Mouse (Mus musculus) small intestine, adult 10 weeks (tissue): ENCODE results near the gene Cyth4. TPM values are rescaled to one million over a fixed set of nuclear protein-coding genes. Genes with fewer than 3 reads are reported as not detected.

Experiments used
- polyA plus RNA-seq: library from polyadenylated mRNA; stranded (reverse); fragments of 350-450 nt; fragmentation: Illumina TruSeq; extraction: RNeasy Lipid Tissue Mini Kit (QIAGEN cat#74804); gene quantifications from one replicate; pipeline ENCODE4 v1.2.3, GENCODE M21; 2014; ENCODE audit warnings: low replicate concordance

Cyth4 gene
- polyA plus RNA-seq, result 1.2 TPM

GRCm38 (mm10) chr15:78596914-78597313, at the start of gene Cyth4:
Cyth4 (plus strand) TSS chr15:78597047.

GRCm38 (mm10) chr15:78572658-78573397, 24.0 kb upstream of the Cyth4 start, which contains the start of gene Rac2:
Rac2 (minus strand) TSS chr15:78572783.

Other genes starting within 250 kb of the Cyth4 start
- gene Tex33, start 201.1 kb upstream of the Cyth4 start, polyA plus RNA-seq, result not detected
- 0.33 TPM for gene Tst, start 191.1 kb upstream of the Cyth4 start, polyA plus RNA-seq
- not detected for gene Mpst, start 190.6 kb upstream of the Cyth4 start, polyA plus RNA-seq
- gene Kctd17, start 168.5 kb upstream of the Cyth4 start, polyA plus RNA-seq, result not detected
- not detected for gene Tmprss6, start 128.4 kb upstream of the Cyth4 start, polyA plus RNA-seq
- 0.93 TPM for gene Il2rb, start 101.8 kb upstream of the Cyth4 start, polyA plus RNA-seq
- gene C1qtnf6, start 65.6 kb upstream of the Cyth4 start, polyA plus RNA-seq, result 0.93 TPM
- gene Sstr3, start 52.4 kb upstream of the Cyth4 start, polyA plus RNA-seq, result not detected
- 1.7 TPM for gene Rac2, start 24.3 kb upstream of the Cyth4 start, polyA plus RNA-seq
- not detected for gene Elfn2, start 121.7 kb downstream of the Cyth4 start, polyA plus RNA-seq
- 0.63 TPM for gene Mfng, start 176.4 kb downstream of the Cyth4 start, polyA plus RNA-seq
- gene Card10, start 206.0 kb downstream of the Cyth4 start, polyA plus RNA-seq, result 0.37 TPM
- gene Cdc42ep1, start 245.6 kb downstream of the Cyth4 start, polyA plus RNA-seq, result not detected